Mouse (Mus musculus): ENCODE measurements around the gene A3galt2. TPM values are rescaled to one million over a fixed set of nuclear protein-coding genes. Genes with fewer than 3 reads are reported as not detected.

Gene A3galt2
- not detected for polyA plus RNA-seq (2014; fragmentation: Illumina TruSeq; extraction: RNeasy Lipid Tissue Mini Kit (QIAGEN cat#74804); ENCODE audit: low read depth, low replicate concordance)

GRCm38 (mm10) chr4:128755064-128755463 lies at the start of gene A3galt2:
Gene A3galt2, plus strand, starts transcription at chr4:128755364.

GRCm38 (mm10) chr4:128806043-128806826 lies 51.1 kb downstream of the A3galt2 start, which contains the start of gene Zfp362:
Gene Zfp362, minus strand, starts transcription at chr4:128806045.

Other genes with a start within 250 kb of the A3galt2 start
- 0.56 TPM for gene Zscan20, start 145.3 kb upstream of the A3galt2 start, polyA plus RNA-seq (2014; fragmentation: Illumina TruSeq; extraction: RNeasy Lipid Tissue Mini Kit (QIAGEN cat#74804); ENCODE audit: low read depth, low replicate concordance)
- 0.90 TPM for gene Tlr12, start 136.7 kb upstream of the A3galt2 start, polyA plus RNA-seq (2014; fragmentation: Illumina TruSeq; extraction: RNeasy Lipid Tissue Mini Kit (QIAGEN cat#74804); ENCODE audit: low read depth, low replicate concordance)
- 1.1 TPM for gene Phc2, start 100.7 kb upstream of the A3galt2 start, polyA plus RNA-seq (2014; fragmentation: Illumina TruSeq; extraction: RNeasy Lipid Tissue Mini Kit (QIAGEN cat#74804); ENCODE audit: low read depth, low replicate concordance)
- gene Zfp362, start 50.7 kb downstream of the A3galt2 start, polyA plus RNA-seq (2014; fragmentation: Illumina TruSeq; extraction: RNeasy Lipid Tissue Mini Kit (QIAGEN cat#74804); ENCODE audit: low read depth, low replicate concordance), result 1.7 TPM
- gene Trim62, start 128.2 kb downstream of the A3galt2 start, polyA plus RNA-seq (2014; fragmentation: Illumina TruSeq; extraction: RNeasy Lipid Tissue Mini Kit (QIAGEN cat#74804); ENCODE audit: low read depth, low replicate concordance), result 0.26 TPM
- gene Azin2, start 207.1 kb downstream of the A3galt2 start, polyA plus RNA-seq (2014; fragmentation: Illumina TruSeq; extraction: RNeasy Lipid Tissue Mini Kit (QIAGEN cat#74804); ENCODE audit: low read depth, low replicate concordance), result not detected
- 97.6 TPM for gene Ak2, start 236.6 kb downstream of the A3galt2 start, polyA plus RNA-seq (2014; fragmentation: Illumina TruSeq; extraction: RNeasy Lipid Tissue Mini Kit (QIAGEN cat#74804); ENCODE audit: low read depth, low replicate concordance)

Data from liver, adult 10 weeks (tissue).